Comparison of ENCODE assay signal across 8 mouse cellular contexts in the genomic region with DNA sequence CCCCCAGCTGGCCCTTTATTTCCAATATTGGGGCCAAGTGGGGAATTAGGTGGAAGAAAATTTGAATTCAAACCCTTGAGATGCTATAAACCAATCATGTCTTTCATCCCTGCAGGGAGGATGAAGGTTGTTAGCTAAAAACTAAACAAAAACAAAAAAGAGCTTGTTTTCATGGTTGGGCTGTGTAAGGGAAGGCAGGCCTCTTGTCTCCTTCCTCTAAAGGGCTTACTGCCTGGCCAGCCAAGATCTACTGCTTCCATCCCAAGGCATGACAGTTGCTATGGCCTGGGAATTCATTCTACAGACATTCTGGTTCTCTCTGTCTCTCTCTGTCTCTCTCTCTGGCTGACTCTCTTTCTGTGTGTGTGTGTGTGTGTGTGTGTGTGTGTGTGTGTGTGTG. TPM values are rescaled to one million over a fixed set of nuclear protein-coding genes. Genes with fewer than 3 reads are reported as not detected.
DNase-seq lines count a peak whose midpoint lies in the region; ATAC-seq and TF ChIP-seq lines count a peak whose summit lies in the region.

No protein-coding gene starts in this region.

- H3K27me3 ChIP-seq in E14TG2a.4 (ENCODE audit: insufficient read depth, low read length) = peaks cover 15% of the 10 kb centered on the region
- H3K27me3 ChIP-seq in heart, postnatal 0 days (ENCODE audit: control insufficient read depth, insufficient read depth, low read length) = peaks cover 5% of the 10 kb centered on the region; the same call in 1 of the 2 replicates
- no peaks in the 10 kb centered on the region for H3K27me3 ChIP-seq in liver, postnatal 0 days (ENCODE audit: insufficient read depth, low read length)

- peak overlapping the region; percentile 99 for H3K4me2 ChIP-seq in heart, postnatal 0 days (ENCODE audit: low read depth, low read length)
- H3K4me2 ChIP-seq in liver, postnatal 0 days (ENCODE audit: low read depth, low read length) = peak overlapping the region; percentile 96

- H3K27ac ChIP-seq in gastrocnemius, adult 2 months = peak overlapping the region; percentile 93
- no peak overlapping the region for H3K27ac ChIP-seq in heart, postnatal 0 days (ENCODE audit: low read depth)
- peak overlapping the region; percentile 91 for H3K27ac ChIP-seq in liver, postnatal 0 days (ENCODE audit: low read depth)

- peak overlapping the region; percentile 72 for H3K4me3 ChIP-seq in gastrocnemius, adult 2 months
- H3K4me3 ChIP-seq in E14TG2a.4 (replicated peaks; ENCODE audit: low read length) = peak overlapping the region; percentile 32; the same call in 1 of the 2 replicates
- H3K4me3 ChIP-seq in heart, postnatal 0 days (ENCODE audit: low read depth, low read length) = peak overlapping the region; percentile 75
- H3K4me3 ChIP-seq in liver, postnatal 0 days (ENCODE audit: low read depth, low read length) = peak overlapping the region; percentile 94

- no peak for ATAC-seq in heart, postnatal 0 days (ENCODE audit: insufficient read depth, low read depth)
- no peak for ATAC-seq in liver, postnatal 0 days

- peaks cover 5% of the 10 kb centered on the region for H3K4me1 ChIP-seq in E14TG2a.4 (replicated peaks; ENCODE audit: low read depth, low read length)
- no peaks in the 10 kb centered on the region for H3K4me1 ChIP-seq in heart, postnatal 0 days (ENCODE audit: control insufficient read depth, insufficient read depth)
- peaks cover 21% of the 10 kb centered on the region for H3K4me1 ChIP-seq in liver, postnatal 0 days (ENCODE audit: insufficient read depth)

- no peak for DNase-seq in gastrocnemius, adult 2 months
- no peak for DNase-seq in gastrocnemius, postnatal 10 days
- no peak for DNase-seq in heart, postnatal 0 days (ENCODE audit: low spot score)
- no peak for DNase-seq in liver, postnatal 0 days
- DNase-seq in testis, postnatal 10 days (ENCODE audit: low spot score) = no peak
- DNase-seq in Muller cell, postnatal 12 days (ENCODE audit: inconsistent ontology term) = no peak
- no peak for DNase-seq in gastrocnemius, adult 8-10 months (ENCODE audit: low spot score in 2 of 2)

- H3K36me3 ChIP-seq in E14TG2a.4 (ENCODE audit: insufficient read depth, low read length) = peaks cover 18% of the 10 kb centered on the region
- no peaks in the 10 kb centered on the region for H3K36me3 ChIP-seq in heart, postnatal 0 days (replicated peaks; ENCODE audit: control insufficient read depth, insufficient read depth, low read length)
- H3K36me3 ChIP-seq in liver, postnatal 0 days (replicated peaks; ENCODE audit: insufficient read depth, low read length) = peaks cover 13% of the 10 kb centered on the region; the same call in 1 of the 2 replicates

- no peak for TF ChIP-seq EP300 in heart, postnatal 0 days (IDR thresholded peaks at IDR 0.05; ENCODE audit: low read depth)
- no peak for TF ChIP-seq EP300 in liver, postnatal 0 days (IDR thresholded peaks at IDR 0.05; ENCODE audit: low read depth)

- H3K9me3 ChIP-seq in E14TG2a.4 (ENCODE audit: low read length) = no peaks in the 10 kb centered on the region
- H3K9me3 ChIP-seq in heart, postnatal 0 days (replicated peaks; ENCODE audit: control insufficient read depth, low read length) = no peaks in the 10 kb centered on the region
- no peaks in the 10 kb centered on the region for H3K9me3 ChIP-seq in liver, postnatal 0 days (ENCODE audit: low read length)

- H3K9ac ChIP-seq in heart, postnatal 0 days (replicated peaks; ENCODE audit: low read depth, low read length) = no peak overlapping the region
- peak overlapping the region; percentile 94 for H3K9ac ChIP-seq in liver, postnatal 0 days (replicated peaks)

- no peak for TF ChIP-seq CTCF in gastrocnemius, adult 2 months (IDR thresholded peaks at IDR 0.05)
- TF ChIP-seq CTCF in E14TG2a.4 (conservative IDR thresholded peaks at IDR 0.05; ENCODE audit: low read length) = no peak
- no peak for TF ChIP-seq CTCF in heart, postnatal 0 days (IDR thresholded peaks at IDR 0.05; ENCODE audit: low read depth)
- TF ChIP-seq CTCF in liver, postnatal 0 days (IDR thresholded peaks at IDR 0.05; ENCODE audit: low read depth) = no peak

- intact Hi-C loops in gastrocnemius, adult 2 months (cut with DNase I) = loop anchor here (5.0 kb wide), 2 partner anchors 54 to 124 kb away; no protein-coding TSS in a partner anchor

RNA-seq across cellular contexts. Expression of gene Tnfrsf21, which starts 1.7 kb away (rescaled TPM):
- total RNA-seq in gastrocnemius, adult 2 months (2021) = 10 to 100 TPM; 15.5 to 24.0 TPM
- 10 to 100 TPM; 34.7 to 41.4 TPM for total RNA-seq in gastrocnemius, postnatal 10 days (2021)
- 8.2 and 10.6 TPM in 2 replicates for total RNA-seq in heart, postnatal 0 days (2014; rRNA removed; ENCODE audit: low replicate concordance)
- polyA plus RNA-seq in heart, postnatal 0 days (2015; fragmentation: Nextera tagmentation; extraction: Ambion mirVana) = 5.8 and 6.3 TPM in 2 replicates
- polyA plus RNA-seq in liver, postnatal 0 days (2015; fragmentation: Nextera tagmentation; extraction: Ambion mirVana) = 11.7 and 15.4 TPM in 2 replicates
- total RNA-seq in gastrocnemius, adult 8-10 months (2022) = 10 to 100 TPM; 16.6 to 23.3 (median 17.0) TPM

Comparison
In these comparisons a context has a peak if more than half of its experiments do, and no peak if none do; other contexts are left out.
1. H3K4me3 ChIP-seq: peak in every context shown above with its lines; median percentile 94 in liver, postnatal 0 days; 75 in heart, postnatal 0 days; 72 in gastrocnemius, adult 2 months; 32 in E14TG2a.4.